Mouse (Mus musculus) CH12.LX (cell line): Measurements from ENCODE around the gene Hmga1b. TPM values are rescaled to one million over a fixed set of nuclear protein-coding genes. Genes with fewer than 3 reads are reported as not detected.

Experiments
- DNase-seq: peaks from one replicate; pipeline ENCODE4 v3.0.0-alpha.2; 2013; ENCODE audit errors: extremely low read depth
- H3K27ac ChIP-seq: 2 replicates; pipeline ENCODE4 v1.5.1; 2012; ENCODE audit warnings: low read depth, mild to moderate bottlenecking, control low read depth, moderate library complexity; ENCODE audit not compliant: insufficient read depth
- H3K27me3 ChIP-seq: replicated peaks from 2 replicates; pipeline ENCODE3; 2012; ENCODE audit warnings: inconsistent platforms
- H3K36me3 ChIP-seq, 2 experiments: replicated peaks in 1 of 2; 2 replicates each; pipeline versions ENCODE3 to v1.6.1; 2012; ENCODE audit warnings: inconsistent platforms in 1 of 2, low read length in 1 of 2, mild to moderate bottlenecking in 1 of 2, mixed read lengths in 1 of 2, moderate library complexity in 1 of 2; ENCODE audit not compliant: control insufficient read depth in 1 of 2, insufficient read depth in 1 of 2
- H3K4me1 ChIP-seq, 2 experiments: 2 replicates each; pipeline ENCODE4 v1.6.1; 2012; ENCODE audit warnings: inconsistent platforms in 1 of 2, moderate library complexity in 1 of 2; ENCODE audit not compliant: insufficient read depth in 2 of 2, control insufficient read depth in 1 of 2
- H3K4me2 ChIP-seq: 2 replicates; pipeline ENCODE4 v1.6.1; 2012; ENCODE audit warnings: low read depth, mild to moderate bottlenecking, control low read depth; ENCODE audit not compliant: poor library complexity, insufficient read depth, severe bottlenecking
- H3K4me3 ChIP-seq, 3 experiments: fragments of 150-350 bp in 1 of 3; sonication (generic) in 1 of 3; replicated peaks in 1 of 3; 2 replicates each; pipeline versions ENCODE3 to v1.5.1; 2011 to 2012; ENCODE audit warnings: low read depth in 2 of 3, low read length in 2 of 3, mild to moderate bottlenecking in 2 of 3, moderate library complexity in 2 of 3, control low read depth in 1 of 3, improper control_type of control experiment in 1 of 3, inconsistent platforms in 1 of 3, mixed read lengths in 1 of 3; ENCODE audit not compliant: poor library complexity in 1 of 3
- H3K79me2 ChIP-seq: replicated peaks from 2 replicates; pipeline ENCODE4 v1.6.1; 2012; ENCODE audit warnings: mild to moderate bottlenecking, moderate library complexity; ENCODE audit not compliant: control insufficient read depth, poor library complexity, insufficient read depth, severe bottlenecking; ENCODE audit errors: extremely low read depth
- H3K9ac ChIP-seq: 2 replicates; pipeline ENCODE4 v1.6.1; 2012; ENCODE audit warnings: low read depth, mild to moderate bottlenecking, control low read depth, moderate library complexity; ENCODE audit not compliant: insufficient read depth
- H3K9me3 ChIP-seq: replicated peaks from 2 replicates; pipeline ENCODE3; 2012; ENCODE audit warnings: low read length, inconsistent platforms, mixed read lengths
- CHD1 ChIP-seq: IDR thresholded peaks from 2 replicates; pipeline ENCODE4 v1.6.1; 2012; ENCODE audit warnings: low read depth, low read length, improper control_type of control experiment, inconsistent platforms
- E2F4 ChIP-seq: IDR thresholded peaks from 2 replicates; pipeline ENCODE4 v1.6.1; 2011; ENCODE audit warnings: low read depth, low read length, improper control_type of control experiment; ENCODE audit not compliant: insufficient replicate concordance
- EP300 ChIP-seq: IDR thresholded peaks from 2 replicates; pipeline ENCODE4 v1.6.1; 2011; ENCODE audit warnings: low read length, improper control_type of control experiment
- ETS1 ChIP-seq: conservative IDR thresholded peaks from 2 replicates; pipeline ENCODE4 v1.6.1; 2012; ENCODE audit warnings: low read depth, mild to moderate bottlenecking, inconsistent platforms, low read length, improper control_type of control experiment, moderate library complexity
- HCFC1 ChIP-seq: IDR thresholded peaks from 2 replicates; pipeline ENCODE4 v1.6.1; 2012; ENCODE audit warnings: low read depth, mild to moderate bottlenecking, inconsistent platforms, low read length, improper control_type of control experiment
- JUN ChIP-seq: IDR thresholded peaks from 2 replicates; pipeline ENCODE4 v1.6.1; 2011; ENCODE audit warnings: low read depth, mild to moderate bottlenecking, low read length, improper control_type of control experiment, moderate library complexity; ENCODE audit not compliant: insufficient read depth
- JUND ChIP-seq: conservative IDR thresholded peaks from 2 replicates; pipeline ENCODE4 v1.6.1; 2011; ENCODE audit warnings: low read depth, low read length, improper control_type of control experiment
- MAFK ChIP-seq: IDR thresholded peaks from 2 replicates; pipeline ENCODE4 v1.6.1; 2011; ENCODE audit warnings: low read length, improper control_type of control experiment; ENCODE audit not compliant: insufficient replicate concordance
- MAX ChIP-seq: IDR thresholded peaks from 2 replicates; pipeline ENCODE4 v1.6.1; 2011; ENCODE audit warnings: low read length, improper control_type of control experiment
- MAZ ChIP-seq: IDR thresholded peaks from 2 replicates; pipeline ENCODE4 v1.6.1; 2012; ENCODE audit warnings: low read depth, mild to moderate bottlenecking, inconsistent platforms, low read length, improper control_type of control experiment, moderate library complexity
- MEF2A ChIP-seq: IDR thresholded peaks from 2 replicates; pipeline ENCODE4 v1.6.1; 2014; ENCODE audit warnings: low read depth, mild to moderate bottlenecking, inconsistent platforms, low read length, improper control_type of control experiment, borderline replicate concordance
- MYC ChIP-seq: IDR thresholded peaks from 2 replicates; pipeline ENCODE4 v1.6.1; 2011; ENCODE audit warnings: low read depth, mild to moderate bottlenecking, improper control_type of control experiment, low read length
- NELFE ChIP-seq: IDR thresholded peaks from 2 replicates; pipeline ENCODE4 v1.6.1; 2011; ENCODE audit warnings: low read depth, low read length, improper control_type of control experiment
- NRF1 ChIP-seq: IDR thresholded peaks from 2 replicates; pipeline ENCODE4 v1.6.1; 2014; ENCODE audit warnings: low read depth, mild to moderate bottlenecking, inconsistent platforms, low read length, improper control_type of control experiment, moderate library complexity
- POLR2AphosphoS2 ChIP-seq: IDR thresholded peaks from 2 replicates; pipeline ENCODE4 v1.6.1; 2011; ENCODE audit warnings: low read depth, low read length, improper control_type of control experiment
- RAD21 ChIP-seq: IDR thresholded peaks from 2 replicates; pipeline ENCODE4 v1.6.1; 2011; ENCODE audit warnings: low read depth, mild to moderate bottlenecking, low read length, improper control_type of control experiment, moderate library complexity
- SIN3A ChIP-seq: IDR thresholded peaks from 2 replicates; pipeline ENCODE4 v1.6.1; 2012; ENCODE audit warnings: low read length, improper control_type of control experiment, inconsistent platforms
- SMC3 ChIP-seq: IDR thresholded peaks from 2 replicates; pipeline ENCODE4 v1.6.1; 2011; ENCODE audit warnings: low read depth, low read length, improper control_type of control experiment
- TBP ChIP-seq: conservative IDR thresholded peaks from 2 replicates; pipeline ENCODE4 v1.6.1; 2011; ENCODE audit warnings: low read depth, low read length, improper control_type of control experiment
- TCF12 ChIP-seq: IDR thresholded peaks from 2 replicates; pipeline ENCODE4 v1.6.1; 2014; ENCODE audit warnings: low read depth, mild to moderate bottlenecking, inconsistent platforms, low read length, improper control_type of control experiment
- UBTF ChIP-seq: IDR thresholded peaks from 2 replicates; pipeline ENCODE4 v1.6.1; 2012; ENCODE audit warnings: low read depth, mild to moderate bottlenecking, inconsistent platforms, low read length, improper control_type of control experiment, moderate library complexity
- USF1 ChIP-seq: IDR thresholded peaks from 2 replicates; pipeline ENCODE4 v1.6.1; 2014; ENCODE audit warnings: low read depth, mild to moderate bottlenecking, inconsistent platforms, low read length, improper control_type of control experiment
- ZC3H11A ChIP-seq: IDR thresholded peaks from 2 replicates; pipeline ENCODE4 v1.6.1; 2012; ENCODE audit warnings: low read depth, mild to moderate bottlenecking, inconsistent platforms, low read length, improper control_type of control experiment
- ZKSCAN1 ChIP-seq: IDR thresholded peaks from 2 replicates; pipeline ENCODE4 v1.6.1; 2012; ENCODE audit warnings: low read depth, inconsistent platforms, low read length, improper control_type of control experiment, borderline replicate concordance
- ZMIZ1 ChIP-seq: IDR thresholded peaks from 2 replicates; pipeline ENCODE4 v1.6.1; 2012; ENCODE audit warnings: low read depth, mild to moderate bottlenecking, inconsistent platforms, low read length, improper control_type of control experiment
- ZNF384 ChIP-seq: IDR thresholded peaks from 2 replicates; pipeline ENCODE4 v1.6.1; 2012; ENCODE audit warnings: low read depth, low read length, improper control_type of control experiment, inconsistent platforms
- dilution Hi-C: fragments of 300-500 bp; cut with MboI; formaldehyde crosslinking; loops from 2 replicates; pipeline ENCODE4 v1.14.3; 2020; ENCODE audit warnings: low sequenced_read_pairs; ENCODE audit not compliant: extremely low pct_unique_long_range_greater_than_20kb, extremely low pct_ligation_motif_present
- in situ Hi-C: fragments of 300-500 bp; cut with MboI; formaldehyde crosslinking; loops from 3 replicates; pipeline ENCODE4 v1.14.3; 2019; ENCODE audit warnings: low sequenced_read_pairs, low pct_ligation_motif_present, low pct_unique_long_range_greater_than_20kb, mixed read lengths
- polyA plus RNA-seq: library from polyadenylated mRNA; unstranded; fragments of >175 nt; gene quantifications from 2 replicates; pipeline ENCODE4 v1.2.1, GENCODE M21; 2012; ENCODE audit warnings: low read depth; ENCODE audit not compliant: insufficient read length
- total RNA-seq, 2 experiments: library from RNA; depleted of rRNA; stranded (reverse); fragments of 300-350 nt in 1 of 2; fragments of >200 nt in 1 of 2; gene quantifications; 2 replicates each; pipeline ENCODE4 v1.2.3; 2012 to 2014

Gene Hmga1b
- total and polyA plus RNA-seq, 3 experiments, result 126 to 414 (median 167) TPM

DNA sequence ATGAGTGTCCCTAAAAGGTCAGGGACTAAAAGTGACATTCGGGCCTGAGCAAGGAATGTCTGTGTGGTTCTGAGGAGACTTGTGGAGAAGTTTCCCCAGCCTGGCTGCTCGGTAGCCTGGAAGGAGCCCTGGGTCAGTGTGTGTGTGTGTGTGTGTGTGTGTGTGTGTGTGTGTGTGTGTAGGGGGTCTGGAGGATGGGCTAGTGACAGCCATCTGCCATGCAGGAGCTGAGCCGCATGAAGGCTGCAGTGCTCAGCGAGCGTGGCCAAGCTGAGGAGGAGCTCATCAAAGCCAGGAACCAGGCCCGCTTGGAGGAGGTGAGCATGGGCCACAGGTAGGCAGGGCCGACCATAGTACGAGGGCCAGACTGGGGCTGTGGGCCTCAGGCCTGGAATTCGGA lies 43.4 kb upstream of the Hmga1b start:
- TF ChIP-seq MAX (no peak), MYC (no peak), SMC3 (no peak), EP300 (no peak), NELFE (no peak), JUND (no peak), RAD21 (no peak), ETS1 (no peak), ZKSCAN1 (no peak), CHD1 (no peak), TCF12 (no peak), USF1 (no peak), UBTF (no peak), ZMIZ1 (no peak), E2F4 (no peak), MEF2A (no peak)
- TF ChIP-seq, all 38 proteins: peak for 0
- H3K27me3 ChIP-seq, result no peaks in the 10 kb centered on the region
- H3K36me3 ChIP-seq, result peaks cover 58 to 94% of the 10 kb centered on the region in 2 experiments
- DNase-seq, result no peak
- H3K9ac ChIP-seq, result no peak overlapping the region
- H3K79me2 ChIP-seq, result no peaks in the 10 kb centered on the region
- no peak overlapping the region for H3K27ac ChIP-seq
- H3K9me3 ChIP-seq, result peaks cover 7% of the 10 kb centered on the region
- dilution Hi-C loops (no loop called here), in situ Hi-C loops (no loop called here)
- no peak overlapping the region for H3K4me3 ChIP-seq
- H3K4me2 ChIP-seq, result no peak overlapping the region
- peaks cover 9 to 17% of the 10 kb centered on the region in 2 experiments for H3K4me1 ChIP-seq

DNA sequence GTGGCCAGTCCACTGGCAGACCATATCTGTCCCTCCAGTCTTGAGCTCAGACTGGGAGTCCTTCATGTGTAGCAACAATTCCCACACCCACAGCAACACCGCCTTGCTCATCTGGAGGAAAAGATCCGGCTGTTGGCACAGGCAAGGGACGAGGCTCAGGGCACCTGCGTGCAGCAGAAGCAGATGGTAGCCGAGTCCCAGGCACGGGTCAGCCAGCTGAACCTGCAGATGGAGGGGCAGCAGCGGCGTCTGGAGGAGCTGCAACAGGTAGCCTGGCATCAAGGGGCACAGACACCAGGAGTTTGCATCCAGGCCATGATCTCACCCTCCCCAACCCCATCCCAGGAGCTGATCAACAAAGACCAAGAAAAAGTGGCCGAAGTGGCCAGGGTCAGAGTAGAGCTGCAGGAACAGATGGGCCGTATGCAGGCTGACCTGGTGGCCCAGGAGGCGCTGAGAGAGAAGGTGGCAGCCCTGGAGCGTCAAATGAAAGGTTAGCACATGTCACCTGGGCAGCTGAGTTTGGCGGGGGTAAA lies 42.7 kb upstream of the Hmga1b start:
- Histone ChIP-seq H3K27me3 (no peaks in the 10 kb centered on the region), H3K27ac (no peak overlapping the region), H3K79me2 (no peaks in the 10 kb centered on the region), H3K4me3 (no peak overlapping the region), H3K4me2 (no peak overlapping the region), H3K9ac (no peak overlapping the region), H3K36me3 (peaks cover 60 to 94% of the 10 kb centered on the region in 2 experiments), H3K4me1 (peaks cover 6 to 10% of the 10 kb centered on the region in 2 experiments; a peak in 3 of 4 replicates), H3K9me3 (peaks cover 7% of the 10 kb centered on the region)
- no peak for TF ChIP-seq UBTF
- no peak for TF ChIP-seq EP300
- no peak for TF ChIP-seq MAZ
- no peak for TF ChIP-seq ZMIZ1
- TF ChIP-seq ZKSCAN1, result no peak
- TF ChIP-seq SIN3A, result no peak
- TF ChIP-seq HCFC1, result no peak
- TF ChIP-seq POLR2AphosphoS2, result no peak
- TF ChIP-seq JUN, result no peak
- TF ChIP-seq ZC3H11A, result no peak
- TF ChIP-seq MAFK, result no peak
- TF ChIP-seq TBP, result no peak
- no peak for TF ChIP-seq ZNF384
- no peak for TF ChIP-seq SMC3
- no peak for TF ChIP-seq NRF1
- no peak for TF ChIP-seq ETS1
- no peak for DNase-seq
- dilution Hi-C loops, result no loop called here
- in situ Hi-C loops, result no loop called here
